Mouse (Mus musculus) CH12.LX (cell line): ENCODE measurements around the gene Gm20219. TPM values are rescaled to one million over a fixed set of nuclear protein-coding genes. Genes with fewer than 3 reads are reported as not detected.

Experiments used
- DNase-seq: peaks from one replicate; pipeline ENCODE4 v3.0.0-alpha.2; 2013; ENCODE audit errors: extremely low read depth
- H3K27ac ChIP-seq: 2 replicates; pipeline ENCODE4 v1.5.1; 2012; ENCODE audit warnings: low read depth, mild to moderate bottlenecking, control low read depth, moderate library complexity; ENCODE audit not compliant: insufficient read depth
- H3K27me3 ChIP-seq: replicated peaks from 2 replicates; pipeline ENCODE3; 2012; ENCODE audit warnings: inconsistent platforms
- H3K36me3 ChIP-seq, 2 experiments: replicated peaks in 1 of 2; 2 replicates each; pipeline versions ENCODE3 to v1.6.1; 2012; ENCODE audit warnings: inconsistent platforms in 1 of 2, low read length in 1 of 2, mild to moderate bottlenecking in 1 of 2, mixed read lengths in 1 of 2, moderate library complexity in 1 of 2; ENCODE audit not compliant: control insufficient read depth in 1 of 2, insufficient read depth in 1 of 2
- H3K4me1 ChIP-seq, 2 experiments: 2 replicates each; pipeline ENCODE4 v1.6.1; 2012; ENCODE audit warnings: inconsistent platforms in 1 of 2, moderate library complexity in 1 of 2; ENCODE audit not compliant: insufficient read depth in 2 of 2, control insufficient read depth in 1 of 2
- H3K4me2 ChIP-seq: 2 replicates; pipeline ENCODE4 v1.6.1; 2012; ENCODE audit warnings: low read depth, mild to moderate bottlenecking, control low read depth; ENCODE audit not compliant: poor library complexity, insufficient read depth, severe bottlenecking
- H3K4me3 ChIP-seq, 3 experiments: fragments of 150-350 bp in 1 of 3; sonication (generic) in 1 of 3; replicated peaks in 1 of 3; 2 replicates each; pipeline versions ENCODE3 to v1.5.1; 2011 to 2012; ENCODE audit warnings: low read depth in 2 of 3, low read length in 2 of 3, mild to moderate bottlenecking in 2 of 3, moderate library complexity in 2 of 3, control low read depth in 1 of 3, improper control_type of control experiment in 1 of 3, inconsistent platforms in 1 of 3, mixed read lengths in 1 of 3; ENCODE audit not compliant: poor library complexity in 1 of 3
- H3K79me2 ChIP-seq: replicated peaks from 2 replicates; pipeline ENCODE4 v1.6.1; 2012; ENCODE audit warnings: mild to moderate bottlenecking, moderate library complexity; ENCODE audit not compliant: control insufficient read depth, poor library complexity, insufficient read depth, severe bottlenecking; ENCODE audit errors: extremely low read depth
- H3K9ac ChIP-seq: 2 replicates; pipeline ENCODE4 v1.6.1; 2012; ENCODE audit warnings: low read depth, mild to moderate bottlenecking, control low read depth, moderate library complexity; ENCODE audit not compliant: insufficient read depth
- H3K9me3 ChIP-seq: replicated peaks from 2 replicates; pipeline ENCODE3; 2012; ENCODE audit warnings: low read length, inconsistent platforms, mixed read lengths
- CTCF ChIP-seq, 2 experiments: IDR thresholded peaks in 1 of 2; conservative IDR thresholded peaks in 1 of 2; 2 replicates each; pipeline ENCODE4 v1.5.1; 2011 to 2012; ENCODE audit warnings: low read depth in 2 of 2, low read length in 2 of 2, improper control_type of control experiment in 1 of 2, inconsistent platforms in 1 of 2, mild to moderate bottlenecking in 1 of 2, moderate library complexity in 1 of 2
- E2F4 ChIP-seq: IDR thresholded peaks from 2 replicates; pipeline ENCODE4 v1.6.1; 2011; ENCODE audit warnings: low read depth, low read length, improper control_type of control experiment; ENCODE audit not compliant: insufficient replicate concordance
- EP300 ChIP-seq: IDR thresholded peaks from 2 replicates; pipeline ENCODE4 v1.6.1; 2011; ENCODE audit warnings: low read length, improper control_type of control experiment
- ETS1 ChIP-seq: conservative IDR thresholded peaks from 2 replicates; pipeline ENCODE4 v1.6.1; 2012; ENCODE audit warnings: low read depth, mild to moderate bottlenecking, inconsistent platforms, low read length, improper control_type of control experiment, moderate library complexity
- HCFC1 ChIP-seq: IDR thresholded peaks from 2 replicates; pipeline ENCODE4 v1.6.1; 2012; ENCODE audit warnings: low read depth, mild to moderate bottlenecking, inconsistent platforms, low read length, improper control_type of control experiment
- JUND ChIP-seq: conservative IDR thresholded peaks from 2 replicates; pipeline ENCODE4 v1.6.1; 2011; ENCODE audit warnings: low read depth, low read length, improper control_type of control experiment
- KAT2A ChIP-seq: IDR thresholded peaks from 2 replicates; pipeline ENCODE4 v1.6.1; 2012; ENCODE audit warnings: low read length, improper control_type of control experiment, inconsistent platforms; ENCODE audit not compliant: insufficient replicate concordance
- MAFK ChIP-seq: IDR thresholded peaks from 2 replicates; pipeline ENCODE4 v1.6.1; 2011; ENCODE audit warnings: low read length, improper control_type of control experiment; ENCODE audit not compliant: insufficient replicate concordance
- MXI1 ChIP-seq: IDR thresholded peaks from 2 replicates; pipeline ENCODE4 v1.6.1; 2011; ENCODE audit warnings: mild to moderate bottlenecking, low read depth, low read length, improper control_type of control experiment
- MYC ChIP-seq: IDR thresholded peaks from 2 replicates; pipeline ENCODE4 v1.6.1; 2011; ENCODE audit warnings: low read depth, mild to moderate bottlenecking, improper control_type of control experiment, low read length
- PAX5 ChIP-seq: IDR thresholded peaks from 2 replicates; pipeline ENCODE4 v1.6.1; 2012; ENCODE audit warnings: low read length, inconsistent platforms, mixed read lengths
- POLR2AphosphoS2 ChIP-seq: IDR thresholded peaks from 2 replicates; pipeline ENCODE4 v1.6.1; 2011; ENCODE audit warnings: low read depth, low read length, improper control_type of control experiment
- RAD21 ChIP-seq: IDR thresholded peaks from 2 replicates; pipeline ENCODE4 v1.6.1; 2011; ENCODE audit warnings: low read depth, mild to moderate bottlenecking, low read length, improper control_type of control experiment, moderate library complexity
- SIN3A ChIP-seq: IDR thresholded peaks from 2 replicates; pipeline ENCODE4 v1.6.1; 2012; ENCODE audit warnings: low read length, improper control_type of control experiment, inconsistent platforms
- SMC3 ChIP-seq: IDR thresholded peaks from 2 replicates; pipeline ENCODE4 v1.6.1; 2011; ENCODE audit warnings: low read depth, low read length, improper control_type of control experiment
- TCF12 ChIP-seq: IDR thresholded peaks from 2 replicates; pipeline ENCODE4 v1.6.1; 2014; ENCODE audit warnings: low read depth, mild to moderate bottlenecking, inconsistent platforms, low read length, improper control_type of control experiment
- UBTF ChIP-seq: IDR thresholded peaks from 2 replicates; pipeline ENCODE4 v1.6.1; 2012; ENCODE audit warnings: low read depth, mild to moderate bottlenecking, inconsistent platforms, low read length, improper control_type of control experiment, moderate library complexity
- USF1 ChIP-seq: IDR thresholded peaks from 2 replicates; pipeline ENCODE4 v1.6.1; 2014; ENCODE audit warnings: low read depth, mild to moderate bottlenecking, inconsistent platforms, low read length, improper control_type of control experiment
- ZC3H11A ChIP-seq: IDR thresholded peaks from 2 replicates; pipeline ENCODE4 v1.6.1; 2012; ENCODE audit warnings: low read depth, mild to moderate bottlenecking, inconsistent platforms, low read length, improper control_type of control experiment
- ZNF384 ChIP-seq: IDR thresholded peaks from 2 replicates; pipeline ENCODE4 v1.6.1; 2012; ENCODE audit warnings: low read depth, low read length, improper control_type of control experiment, inconsistent platforms
- dilution Hi-C: fragments of 300-500 bp; cut with MboI; formaldehyde crosslinking; loops from 2 replicates; pipeline ENCODE4 v1.14.3; 2020; ENCODE audit warnings: low sequenced_read_pairs; ENCODE audit not compliant: extremely low pct_unique_long_range_greater_than_20kb, extremely low pct_ligation_motif_present
- in situ Hi-C: fragments of 300-500 bp; cut with MboI; formaldehyde crosslinking; loops from 3 replicates; pipeline ENCODE4 v1.14.3; 2019; ENCODE audit warnings: low sequenced_read_pairs, low pct_ligation_motif_present, low pct_unique_long_range_greater_than_20kb, mixed read lengths
- polyA plus RNA-seq: library from polyadenylated mRNA; unstranded; fragments of >175 nt; gene quantifications from 2 replicates; pipeline ENCODE4 v1.2.1, GENCODE M21; 2012; ENCODE audit warnings: low read depth; ENCODE audit not compliant: insufficient read length
- total RNA-seq, 2 experiments: library from RNA; depleted of rRNA; stranded (reverse); fragments of 300-350 nt in 1 of 2; fragments of >200 nt in 1 of 2; gene quantifications; 2 replicates each; pipeline ENCODE4 v1.2.3; 2012 to 2014

Gm20219 gene
- total and polyA plus RNA-seq, 3 experiments, result 0.42 to 1.6 TPM; not detected in 1

- no peak for DNase-seq
- TF ChIP-seq MYC, result no peak
- TF ChIP-seq E2F4, result no peak
- TF ChIP-seq UBTF, result no peak
- no peak for TF ChIP-seq POLR2AphosphoS2
- no peak for TF ChIP-seq RAD21
- no peak for TF ChIP-seq SIN3A
- no peak for TF ChIP-seq ZNF384
- TF ChIP-seq JUND, result no peak
- TF ChIP-seq SMC3, result no peak
- TF ChIP-seq MAFK, result no peak
- TF ChIP-seq HCFC1, result no peak
- no peak for TF ChIP-seq ETS1
- TF ChIP-seq CTCF (conservative IDR thresholded peaks at IDR 0.05 in 1 of 2, IDR thresholded peaks at IDR 0.05 in 1 of 2; ENCODE audit: low read depth in 2 of 2, low read length in 2 of 2), result no peak
- TF ChIP-seq USF1, result no peak
- no peak for TF ChIP-seq KAT2A
- no peak for TF ChIP-seq MXI1
- Histone ChIP-seq H3K9ac (no peak overlapping the region), H3K27me3 (no peaks in the 10 kb centered on the region), H3K79me2 (no peaks in the 10 kb centered on the region), H3K27ac (no peak overlapping the region), H3K4me3 (no peak overlapping the region), H3K36me3 (peaks cover 92 to 99% of the 10 kb centered on the region in 2 experiments), H3K4me2 (no peak overlapping the region), H3K9me3 (no peaks in the 10 kb centered on the region), H3K4me1 (no peaks in the 10 kb centered on the region)
- in situ Hi-C loops, result loop anchor here (5.0 kb wide), 1 partner anchor 95 kb away; no protein-coding TSS in a partner anchor
- dilution Hi-C loops, result no loop called here
Measured at GRCm38 (mm10) chr17:56567370-56567769, 13.2 kb upstream of the Gm20219 start.

DNA sequence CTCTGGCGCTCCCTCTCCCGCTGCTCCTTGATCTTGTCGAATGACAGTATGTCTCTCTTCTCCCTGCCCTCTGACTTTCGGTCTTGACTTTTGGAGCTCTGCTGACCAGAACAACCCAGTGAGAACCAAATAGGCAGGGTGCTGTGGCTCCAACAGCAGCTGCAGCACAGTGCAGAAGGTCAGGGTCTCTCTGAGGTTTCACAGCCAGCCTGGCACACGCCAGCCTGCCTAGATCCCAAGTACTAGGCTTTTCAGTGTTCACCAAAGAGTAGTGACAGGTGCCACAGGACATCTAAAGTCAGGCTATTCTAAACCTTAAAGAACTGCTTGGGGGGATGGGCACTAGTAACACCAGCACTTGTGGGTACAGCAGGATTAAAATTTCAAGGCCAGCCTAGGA is 12.7 kb upstream of the Gm20219 start:
- H3K9ac ChIP-seq, result no peak overlapping the region
- in situ Hi-C loops (loop anchor here (5.0 kb wide), 1 partner anchor 95 kb away; no protein-coding TSS in a partner anchor), dilution Hi-C loops (no loop called here)
- no peaks in the 10 kb centered on the region for H3K4me1 ChIP-seq
- no peak for DNase-seq
- peaks cover 95 to 99% of the 10 kb centered on the region in 2 experiments for H3K36me3 ChIP-seq
- no peaks in the 10 kb centered on the region for H3K9me3 ChIP-seq
- H3K27ac ChIP-seq, result no peak overlapping the region
- no peak overlapping the region for H3K4me2 ChIP-seq
- no peak for TF ChIP-seq MYC
- TF ChIP-seq E2F4, result no peak
- TF ChIP-seq RAD21, result no peak
- no peak for TF ChIP-seq TCF12
- TF ChIP-seq PAX5, result no peak
- TF ChIP-seq EP300, result no peak
- TF ChIP-seq ETS1, result no peak
- TF ChIP-seq ZC3H11A, result no peak
- no peak for TF ChIP-seq POLR2AphosphoS2
- H3K79me2 ChIP-seq, result no peaks in the 10 kb centered on the region
- H3K27me3 ChIP-seq, result no peaks in the 10 kb centered on the region
- no peak overlapping the region for H3K4me3 ChIP-seq
